Mouse (Mus musculus) liver, postnatal 0 days (tissue): ENCODE measurements around the gene Nedd9.

Experiments
- CTCF ChIP-seq: sonication (generic); IDR thresholded peaks from 2 replicates; pipeline ENCODE4 v1.5.1; 2016; ENCODE audit warnings: antibody characterized with exemption, low read depth
- EP300 ChIP-seq: IDR thresholded peaks from 2 replicates; pipeline ENCODE4 v1.6.1; 2016; ENCODE audit warnings: antibody characterized with exemption, low read depth, mild to moderate bottlenecking

DNA sequence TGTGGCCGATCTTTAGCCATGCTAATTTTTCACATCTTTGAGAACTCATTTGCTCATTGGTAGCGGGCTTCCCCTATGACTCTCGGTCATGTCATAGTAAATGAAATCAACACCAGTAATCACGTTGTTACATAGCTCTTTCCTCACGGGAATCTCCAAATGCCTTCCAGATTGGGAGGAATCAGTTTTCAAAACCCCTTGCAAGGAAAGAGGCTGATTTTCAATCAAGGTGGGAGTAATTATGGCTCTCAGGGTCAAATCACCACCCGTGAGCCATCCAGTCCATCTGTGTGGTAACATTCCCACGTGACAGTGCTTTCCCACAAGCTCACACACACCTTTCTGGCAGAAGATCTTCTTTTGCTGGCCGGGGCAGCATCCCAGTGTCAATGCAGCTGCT, 27.8 kb upstream of the Nedd9 start:
- no peak for TF ChIP-seq CTCF
- no peak for TF ChIP-seq EP300
